Mouse (Mus musculus): ENCODE measurements around the gene Pofut2. TPM values are rescaled to one million over a fixed set of nuclear protein-coding genes. Genes with fewer than 3 reads are reported as not detected.
"Not testable (repeated sequence)": the region's sequence is repeated elsewhere in the genome, so short reads cannot be mapped to it uniquely, and the experiment has no call there.

Pofut2 gene
- polyA plus RNA-seq, 1 experiment from 2014 or later, result 122 TPM

GRCm38 (mm10) chr10:77282085-77282484 is 23.1 kb downstream of the Pofut2 start:
- not testable (repeated sequence) for H3K9me3 ChIP-seq; ATAC-seq (ENCODE audit: extremely low read depth, insufficient number of reproducible peaks, low FRiP score, low TSS enrichment); H3K27ac ChIP-seq (replicated peaks); H3K4me3 ChIP-seq; H3K36me3 ChIP-seq; H3K4me2 ChIP-seq; H3K27me3 ChIP-seq (replicated peaks); H3K9ac ChIP-seq
- WGBS, result 66% methylated on average over 1 of the region's 1 CpGs
- H3K4me1 ChIP-seq, result peaks cover 36% of the 10 kb centered on the region

- Histone ChIP-seq H3K36me3 (no peaks in the 10 kb centered on the region), H3K4me1 (peaks cover 42% of the 10 kb centered on the region), H3K9ac (no peak overlapping the region), H3K27me3 (replicated peaks) (no peaks in the 10 kb centered on the region; the same call in 1 of the 2 replicates), H3K4me3 (no peak overlapping the region), H3K9me3 (no peaks in the 10 kb centered on the region), H3K27ac (replicated peaks) (no peak overlapping the region), H3K4me2 (no peak overlapping the region)
- no peak for ATAC-seq (ENCODE audit: extremely low read depth, insufficient number of reproducible peaks, low FRiP score, low TSS enrichment)
- WGBS, result 19% methylated on average over 6 of the region's 6 CpGs
Observed at GRCm38 (mm10) chr10:77282822-77283221, 23.8 kb downstream of the Pofut2 start.

GRCm38 (mm10) chr10:77284832-77285231 is 25.8 kb downstream of the Pofut2 start:
- Histone ChIP-seq H3K4me2 (peak overlapping the region; percentile 3; the same call in 1 of the 2 replicates), H3K9ac (no peak overlapping the region), H3K4me1 (peaks cover 60% of the 10 kb centered on the region), H3K4me3 (no peak overlapping the region), H3K27ac (replicated peaks) (peak overlapping the region; percentile 69), H3K9me3 (no peaks in the 10 kb centered on the region), H3K27me3 (replicated peaks) (no peaks in the 10 kb centered on the region; the same call in 1 of the 2 replicates), H3K36me3 (no peaks in the 10 kb centered on the region)
- ATAC-seq (ENCODE audit: extremely low read depth, insufficient number of reproducible peaks, low FRiP score, low TSS enrichment), result no peak
- 36% methylated on average over 6 of the region's 6 CpGs for WGBS

GRCm38 (mm10) chr10:77287626-77288025 is 28.6 kb downstream of the Pofut2 start:
- ATAC-seq (ENCODE audit: extremely low read depth, insufficient number of reproducible peaks, low FRiP score, low TSS enrichment), result no peak
- no peak overlapping the region for H3K4me2 ChIP-seq
- H3K9me3 ChIP-seq, result no peaks in the 10 kb centered on the region
- H3K4me3 ChIP-seq, result no peak overlapping the region
- WGBS, result 70% methylated on average over 8 of the region's 8 CpGs
- H3K27ac ChIP-seq (replicated peaks), result peak overlapping the region; percentile 47
- no peaks in the 10 kb centered on the region for H3K36me3 ChIP-seq
- H3K9ac ChIP-seq, result no peak overlapping the region
- peaks cover 60% of the 10 kb centered on the region for H3K4me1 ChIP-seq
- no peaks in the 10 kb centered on the region for H3K27me3 ChIP-seq (replicated peaks)

- Histone ChIP-seq H3K4me1 (peaks cover 53% of the 10 kb centered on the region), H3K9ac (0 out of 2 replicates have a peak overlapping the region, but pooled peaks have one; percentile 14), H3K9me3 (no peaks in the 10 kb centered on the region), H3K27ac (replicated peaks) (peak overlapping the region; percentile 79), H3K4me3 (no peak overlapping the region), H3K27me3 (replicated peaks) (no peaks in the 10 kb centered on the region), H3K36me3 (peaks cover 9% of the 10 kb centered on the region), H3K4me2 (peak overlapping the region; percentile 46)
- WGBS, result 21% methylated on average over 5 of the region's 5 CpGs
- no peak for ATAC-seq (ENCODE audit: extremely low read depth, insufficient number of reproducible peaks, low FRiP score, low TSS enrichment)
Observed at GRCm38 (mm10) chr10:77288639-77289195, 29.7 kb downstream of the Pofut2 start.

- Histone ChIP-seq H3K4me2 (no peak overlapping the region), H3K36me3 (peaks cover 16% of the 10 kb centered on the region), H3K27me3 (replicated peaks) (no peaks in the 10 kb centered on the region), H3K9me3 (no peaks in the 10 kb centered on the region), H3K4me3 (no peak overlapping the region), H3K4me1 (peaks cover 45% of the 10 kb centered on the region), H3K9ac (no peak overlapping the region), H3K27ac (replicated peaks) (peak overlapping the region; percentile 79; the same call in 1 of the 2 replicates)
- WGBS, result 84% methylated on average over 8 of the region's 8 CpGs
- no peak for ATAC-seq (ENCODE audit: extremely low read depth, insufficient number of reproducible peaks, low FRiP score, low TSS enrichment)
Observed at GRCm38 (mm10) chr10:77289559-77289958, 30.5 kb downstream of the Pofut2 start.

- no peak overlapping the region for H3K4me3 ChIP-seq
Observed at GRCm38 (mm10) chr10:77290624-77291366, 31.8 kb downstream of the Pofut2 start.

GRCm38 (mm10) chr10:77294691-77295090 is 35.7 kb downstream of the Pofut2 start:
- Histone ChIP-seq H3K4me2 (no peak overlapping the region), H3K36me3 (peaks cover 30% of the 10 kb centered on the region), H3K9ac (no peak overlapping the region), H3K4me3 (no peak overlapping the region), H3K27ac (replicated peaks) (no peak overlapping the region), H3K4me1 (peaks cover 4% of the 10 kb centered on the region; the same call in 1 of the 2 replicates), H3K27me3 (replicated peaks) (no peaks in the 10 kb centered on the region), H3K9me3 (no peaks in the 10 kb centered on the region)
- no peak for ATAC-seq (ENCODE audit: extremely low read depth, insufficient number of reproducible peaks, low FRiP score, low TSS enrichment)
- 80% methylated on average over 12 of the region's 12 CpGs for WGBS

More at GRCm38 (mm10) chr10:77290624-77291366, 31.8 kb downstream of the Pofut2 start:
- peaks cover 27% of the 10 kb centered on the region for H3K36me3 ChIP-seq
- WGBS, result 72% methylated on average over 17 of the region's 17 CpGs
- H3K27me3 ChIP-seq (replicated peaks), result no peaks in the 10 kb centered on the region
- no peak overlapping the region for H3K9ac ChIP-seq
- no peaks in the 10 kb centered on the region for H3K9me3 ChIP-seq
- H3K4me2 ChIP-seq, result no peak overlapping the region
- no peak overlapping the region for H3K27ac ChIP-seq (replicated peaks)
- ATAC-seq (ENCODE audit: extremely low read depth, insufficient number of reproducible peaks, low FRiP score, low TSS enrichment), result no peak
- H3K4me1 ChIP-seq, result peaks cover 34% of the 10 kb centered on the region

- ATAC-seq (ENCODE audit: extremely low read depth, insufficient number of reproducible peaks, low FRiP score, low TSS enrichment), result no peak
- H3K9ac ChIP-seq, result no peak overlapping the region
- H3K4me3 ChIP-seq, result no peak overlapping the region
- no peaks in the 10 kb centered on the region for H3K27me3 ChIP-seq (replicated peaks)
- WGBS, result 59% methylated on average over 8 of the region's 8 CpGs
- peaks cover 57% of the 10 kb centered on the region for H3K36me3 ChIP-seq
- no peaks in the 10 kb centered on the region for H3K9me3 ChIP-seq
- H3K4me1 ChIP-seq, result peaks cover 4% of the 10 kb centered on the region; the same call in 1 of the 2 replicates
- no peak overlapping the region for H3K4me2 ChIP-seq
- no peak overlapping the region for H3K27ac ChIP-seq (replicated peaks)
Observed at GRCm38 (mm10) chr10:77298621-77299020, 39.6 kb downstream of the Pofut2 start.

- 66% methylated on average over 2 of the region's 2 CpGs for WGBS
- H3K27me3 ChIP-seq (replicated peaks), result no peaks in the 10 kb centered on the region
Observed at GRCm38 (mm10) chr10:77299194-77299593, 40.2 kb downstream of the Pofut2 start.

GRCm38 (mm10) chr10:77300237-77300933 is 41.4 kb downstream of the Pofut2 start:
- Histone ChIP-seq H3K4me3 (no peak overlapping the region), H3K9me3 (no peaks in the 10 kb centered on the region), H3K4me1 (peaks cover 4% of the 10 kb centered on the region; the same call in 1 of the 2 replicates), H3K27me3 (replicated peaks) (no peaks in the 10 kb centered on the region), H3K27ac (replicated peaks) (no peak overlapping the region), H3K9ac (no peak overlapping the region), H3K36me3 (peaks cover 41% of the 10 kb centered on the region), H3K4me2 (no peak overlapping the region)
- WGBS, result 62% methylated on average over 8 of the region's 8 CpGs
- ATAC-seq (ENCODE audit: extremely low read depth, insufficient number of reproducible peaks, low FRiP score, low TSS enrichment), result no peak

More at GRCm38 (mm10) chr10:77299194-77299593, 40.2 kb downstream of the Pofut2 start:
- Histone ChIP-seq H3K4me3 (no peak overlapping the region), H3K27ac (replicated peaks) (no peak overlapping the region), H3K9me3 (no peaks in the 10 kb centered on the region), H3K9ac (no peak overlapping the region), H3K4me2 (no peak overlapping the region), H3K4me1 (peaks cover 4% of the 10 kb centered on the region; the same call in 1 of the 2 replicates), H3K36me3 (peaks cover 52% of the 10 kb centered on the region)
- ATAC-seq (ENCODE audit: extremely low read depth, insufficient number of reproducible peaks, low FRiP score, low TSS enrichment), result no peak

Data from heart, embryonic 13.5 days (tissue).